Mouse (Mus musculus) myocyte (in vitro differentiated cells): Measurements from ENCODE around the gene Traf2. TPM values are rescaled to one million over a fixed set of nuclear protein-coding genes. Genes with fewer than 3 reads are reported as not detected.

ENCODE experiments used
- H3K27me3 ChIP-seq: one replicate; pipeline ENCODE4 v1.6.1; 2011; ENCODE audit not compliant: control insufficient read depth, insufficient read depth, insufficient read length
- H3K36me3 ChIP-seq: one replicate; pipeline ENCODE4 v1.6.1; 2011; ENCODE audit not compliant: control insufficient read depth, insufficient read depth
- H3K4me2 ChIP-seq: one replicate; pipeline ENCODE4 v1.6.1; 2011; ENCODE audit warnings: low read depth, control low read depth
- H3K4me3 ChIP-seq: one replicate; pipeline ENCODE4 v1.5.1; 2011; ENCODE audit warnings: mild to moderate bottlenecking, control low read depth, moderate library complexity
- H3K79me2 ChIP-seq: one replicate; pipeline ENCODE4 v1.6.1; 2011; ENCODE audit not compliant: control insufficient read depth, insufficient read depth
- H3ac ChIP-seq: one replicate; pipeline ENCODE4 v1.6.1; 2011; ENCODE audit not compliant: control insufficient read depth, insufficient read length
- CEBPB ChIP-seq: IDR thresholded peaks from 2 replicates; pipeline ENCODE4 v1.6.1; 2011; ENCODE audit warnings: mild to moderate bottlenecking, moderate library complexity; ENCODE audit not compliant: poor library complexity, insufficient read depth, severe bottlenecking
- E2F4 ChIP-seq: IDR thresholded peaks from one replicate; pipeline ENCODE4 v1.6.1; 2011; ENCODE audit warnings: mild to moderate bottlenecking, control low read depth, moderate library complexity; ENCODE audit not compliant: insufficient read depth
- MAX ChIP-seq: IDR thresholded peaks from one replicate; pipeline ENCODE4 v1.6.1; 2011; ENCODE audit warnings: low read depth, mild to moderate bottlenecking, control low read depth
- MYOD1 ChIP-seq, 3 experiments: IDR thresholded peaks; one replicate each; pipeline ENCODE4 v1.6.1; 2011; ENCODE audit warnings: control low read depth in 2 of 3, low read depth in 2 of 3, mild to moderate bottlenecking in 2 of 3, moderate library complexity in 1 of 3; ENCODE audit not compliant: insufficient read length in 2 of 3, control insufficient read depth in 1 of 3
- MYOG ChIP-seq, 3 experiments: IDR thresholded peaks; one replicate each; pipeline ENCODE4 v1.6.1; 2011; ENCODE audit warnings: control low read depth in 2 of 3, low read depth in 2 of 3, mild to moderate bottlenecking in 2 of 3; ENCODE audit not compliant: insufficient read length in 2 of 3, control insufficient read depth in 1 of 3, insufficient read depth in 1 of 3
- POLR2A ChIP-seq: IDR thresholded peaks from one replicate; pipeline ENCODE4 v1.6.1; 2011; ENCODE audit warnings: low read depth, mild to moderate bottlenecking, control low read depth, moderate library complexity; ENCODE audit not compliant: insufficient read length
- POLR2AphosphoS2 ChIP-seq: IDR thresholded peaks from one replicate; pipeline ENCODE4 v1.6.1; 2011; ENCODE audit warnings: low read depth, control low read depth; ENCODE audit not compliant: insufficient read length
- REST ChIP-seq: IDR thresholded peaks from one replicate; pipeline ENCODE4 v1.6.1; 2011; ENCODE audit warnings: mild to moderate bottlenecking, control low read depth, moderate library complexity; ENCODE audit not compliant: insufficient read depth, insufficient read length
- SRF ChIP-seq: IDR thresholded peaks from one replicate; pipeline ENCODE4 v1.6.1; 2011; ENCODE audit warnings: low read depth; ENCODE audit not compliant: control insufficient read depth, insufficient read length
- TCF12 ChIP-seq: IDR thresholded peaks from one replicate; pipeline ENCODE4 v1.6.1; 2011; ENCODE audit warnings: mild to moderate bottlenecking, control low read depth; ENCODE audit not compliant: poor library complexity, insufficient read depth, severe bottlenecking
- TCF3 ChIP-seq: IDR thresholded peaks from one replicate; pipeline ENCODE4 v1.6.1; 2011; ENCODE audit warnings: low read depth, control low read depth; ENCODE audit not compliant: insufficient read length
- USF1 ChIP-seq: IDR thresholded peaks from one replicate; pipeline ENCODE4 v1.6.1; 2011; ENCODE audit warnings: low read depth, mild to moderate bottlenecking, control low read depth, moderate library complexity
- polyA plus RNA-seq: library from polyadenylated mRNA; unstranded; fragments of >200 nt; fragmentation: generic; extraction: Trizol; gene quantifications from one replicate; pipeline ENCODE4 v1.2.1, GENCODE M21; 2012; ENCODE audit warnings: missing spikeins

The Traf2 gene
- polyA plus RNA-seq, 1 experiment: 40.4 TPM

DNA sequence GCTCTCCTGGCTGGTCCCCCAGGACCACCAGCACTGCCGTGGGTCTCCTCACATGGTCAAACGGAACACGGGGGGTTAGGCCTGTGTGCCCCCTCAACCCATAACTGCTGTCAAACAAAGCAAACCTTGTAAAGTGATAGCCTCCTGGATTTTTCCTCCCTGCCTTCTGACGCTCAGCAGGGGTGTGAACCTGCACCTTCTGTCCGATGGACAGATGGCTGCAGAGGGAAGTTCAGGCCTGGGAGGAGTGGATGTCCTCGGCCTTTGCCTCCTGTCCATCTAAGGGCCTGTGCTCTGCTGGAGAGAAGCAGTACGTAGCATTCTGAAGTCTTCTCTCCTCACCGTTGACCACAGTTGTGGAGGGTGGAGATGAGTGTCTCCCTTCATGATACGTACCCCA, 15.2 kb upstream of the Traf2 start:
- peaks cover 33% of the 10 kb centered on the region for H3K79me2 ChIP-seq
- no peak overlapping the region for H3K4me3 ChIP-seq
- TF ChIP-seq POLR2A (no peak), E2F4 (no peak), MAX (no peak), TCF12 (no peak), MYOD1 (IDR thresholded peaks at IDR 0.05; ENCODE audit: control insufficient read depth in 1 of 3, insufficient read length in 2 of 3, low read depth in 2 of 3) (no peak), CEBPB (no peak), MYOG (IDR thresholded peaks at IDR 0.05; ENCODE audit: control insufficient read depth in 1 of 3, insufficient read depth in 1 of 3, insufficient read length in 2 of 3, low read depth in 2 of 3) (no peak), TCF3 (no peak), REST (no peak), SRF (no peak), POLR2AphosphoS2 (no peak), USF1 (no peak)
- H3ac ChIP-seq: no peak overlapping the region
- peaks cover 30% of the 10 kb centered on the region for H3K36me3 ChIP-seq
- H3K27me3 ChIP-seq: no peaks in the 10 kb centered on the region
- no peak overlapping the region for H3K4me2 ChIP-seq

DNA sequence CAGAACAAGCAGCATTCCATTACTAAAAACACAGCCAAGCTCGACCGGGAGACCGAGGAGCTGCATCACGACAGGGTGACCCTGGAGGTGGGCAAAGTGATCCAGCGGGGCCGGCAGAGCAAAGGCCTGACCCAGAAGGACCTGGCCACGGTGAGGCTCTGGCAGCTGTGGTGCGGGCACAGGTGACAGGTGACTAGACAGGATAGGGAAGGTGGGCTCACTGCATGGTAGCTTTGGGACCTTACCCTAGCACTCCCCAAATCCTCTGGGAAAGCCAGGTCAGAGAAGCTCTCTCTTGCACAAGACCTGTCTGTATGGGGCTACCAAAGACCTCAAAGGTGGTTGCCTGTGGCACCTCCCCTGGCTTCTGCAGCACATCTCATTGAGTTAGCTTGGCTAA, 13.8 kb upstream of the Traf2 start:
- no peak overlapping the region for H3ac ChIP-seq
- peaks cover 30% of the 10 kb centered on the region for H3K36me3 ChIP-seq
- TF ChIP-seq SRF (no peak), TCF12 (no peak), POLR2AphosphoS2 (peak; percentile 38)
- no peak overlapping the region for H3K4me3 ChIP-seq
- peaks cover 33% of the 10 kb centered on the region for H3K79me2 ChIP-seq
- H3K4me2 ChIP-seq: no peak overlapping the region
- no peaks in the 10 kb centered on the region for H3K27me3 ChIP-seq

DNA sequence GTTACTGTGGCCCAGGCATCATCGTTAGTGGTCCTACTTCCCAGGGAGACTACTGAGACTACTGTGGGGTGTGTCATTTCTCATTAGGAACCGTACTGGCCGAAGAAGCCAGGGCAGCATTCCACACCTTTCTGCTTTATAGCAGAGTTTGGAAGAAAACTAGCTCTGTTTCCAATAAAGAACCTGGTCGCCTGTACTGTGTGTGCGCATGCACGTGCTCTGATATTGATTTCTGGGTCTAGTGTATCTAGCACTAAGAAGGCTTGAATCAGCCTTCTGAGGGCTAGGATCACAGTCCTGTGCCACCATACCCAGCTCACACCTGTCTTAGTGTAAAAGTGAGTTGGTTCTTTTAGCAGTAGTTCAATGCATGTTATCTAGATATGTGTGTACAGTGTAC, 12.0 kb upstream of the Traf2 start:
- H3K4me3 ChIP-seq: peak overlapping the region; percentile 80
- no peaks in the 10 kb centered on the region for H3K27me3 ChIP-seq
- peak overlapping the region; percentile 88 for H3K4me2 ChIP-seq
- peaks cover 33% of the 10 kb centered on the region for H3K79me2 ChIP-seq
- H3K36me3 ChIP-seq: peaks cover 28% of the 10 kb centered on the region
- no peak for TF ChIP-seq CEBPB
- no peak for TF ChIP-seq REST
- TF ChIP-seq MAX: no peak
- no peak for TF ChIP-seq TCF3
- no peak for TF ChIP-seq POLR2AphosphoS2
- TF ChIP-seq MYOD1 (IDR thresholded peaks at IDR 0.05; ENCODE audit: control insufficient read depth in 1 of 3, insufficient read length in 2 of 3, low read depth in 2 of 3): no peak
- no peak for TF ChIP-seq POLR2A
- no peak for TF ChIP-seq SRF
- no peak for TF ChIP-seq USF1
- no peak for TF ChIP-seq E2F4
- TF ChIP-seq TCF12: no peak
- TF ChIP-seq MYOG (IDR thresholded peaks at IDR 0.05; ENCODE audit: control insufficient read depth in 1 of 3, insufficient read depth in 1 of 3, insufficient read length in 2 of 3, low read depth in 2 of 3): no peak
- H3ac ChIP-seq: peak overlapping the region; percentile 29

DNA sequence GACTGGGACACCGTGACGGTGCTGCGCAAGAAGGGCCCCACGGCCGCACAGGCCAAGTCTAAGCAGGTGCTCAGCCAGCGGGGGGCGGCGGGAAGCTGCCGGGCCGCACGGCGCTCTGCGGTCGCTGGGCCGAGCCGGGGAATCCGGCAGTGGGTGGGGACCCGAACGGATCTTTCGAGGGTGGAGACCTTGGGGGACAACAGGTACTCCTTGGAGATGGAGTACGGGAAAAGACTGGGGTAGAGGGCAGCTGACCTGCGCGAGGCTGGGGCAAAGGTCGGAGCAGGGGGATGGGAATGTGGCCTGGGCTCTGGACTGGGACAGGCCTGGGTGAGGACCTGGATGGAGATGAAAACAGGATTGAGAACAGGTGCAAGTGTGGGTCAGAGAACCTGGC, 11.2 kb upstream of the Traf2 start:
- Histone ChIP-seq H3K4me3 (peak overlapping the region; percentile 80), H3K27me3 (no peaks in the 10 kb centered on the region), H3K36me3 (peaks cover 20% of the 10 kb centered on the region), H3K79me2 (peaks cover 33% of the 10 kb centered on the region), H3ac (peak overlapping the region; percentile 29), H3K4me2 (peak overlapping the region; percentile 88)
- TF ChIP-seq POLR2AphosphoS2 (no peak), TCF12 (no peak), MYOD1 (IDR thresholded peaks at IDR 0.05; ENCODE audit: control insufficient read depth in 1 of 3, insufficient read length in 2 of 3, low read depth in 2 of 3) (no peak), TCF3 (no peak), USF1 (no peak), POLR2A (no peak), SRF (no peak), E2F4 (no peak), MAX (no peak), REST (no peak), MYOG (IDR thresholded peaks at IDR 0.05; ENCODE audit: control insufficient read depth in 1 of 3, insufficient read depth in 1 of 3, insufficient read length in 2 of 3, low read depth in 2 of 3) (no peak), CEBPB (no peak)

DNA sequence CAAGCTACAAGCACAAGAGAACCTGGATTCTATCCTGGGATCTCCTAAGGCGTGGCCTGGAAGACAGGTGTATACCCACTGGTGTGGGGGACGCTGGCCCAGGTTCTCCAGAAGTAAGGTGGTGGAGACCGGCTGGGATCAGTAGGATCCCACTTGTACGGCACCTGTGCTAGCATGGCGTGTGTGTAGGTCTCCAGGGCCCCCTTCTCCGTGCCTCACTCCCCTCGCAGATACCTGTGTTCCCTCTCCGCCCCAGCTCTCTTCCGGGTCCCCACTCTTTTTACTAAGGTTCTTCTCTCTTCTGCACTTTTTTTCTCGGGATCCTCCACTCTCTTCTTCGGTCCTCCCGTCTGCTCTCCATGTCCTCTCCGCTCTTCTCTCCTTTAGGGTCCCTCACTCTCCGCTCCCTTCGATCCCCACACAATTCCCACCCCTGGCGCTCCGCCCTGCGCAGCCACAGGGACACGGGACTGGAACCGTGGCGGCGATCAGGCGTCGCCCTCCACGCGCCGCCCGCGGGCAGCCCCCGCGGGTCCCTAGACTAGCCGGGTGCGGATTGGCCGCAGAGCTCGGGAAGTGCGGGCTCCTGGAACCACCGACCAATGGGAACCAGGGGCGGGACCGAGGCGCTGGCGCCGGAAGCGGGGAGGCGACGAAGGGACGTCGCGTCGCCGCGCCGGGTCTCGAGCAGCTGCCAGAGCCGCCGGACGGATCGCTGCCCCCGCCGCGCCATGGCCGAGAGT, 10.7 kb upstream of the Traf2 start, which contains the start of gene Edf1:
Gene Edf1, plus strand, starts transcription at position 627 of the 743 bp plus-strand sequence.
- H3K4me3 ChIP-seq: peak within 1 kb of the TSS; percentile 80

More for the DNA sequence above, 10.7 kb upstream of the Traf2 start, which contains the start of gene Edf1:
- Histone ChIP-seq H3ac (peak within 1 kb of the TSS; percentile 29), H3K27me3 (no peaks in the 10 kb centered on the region), H3K79me2 (peaks cover 33% of the 10 kb centered on the region), H3K4me2 (peak within 1 kb of the TSS; percentile 93), H3K36me3 (peaks cover 16% of the 10 kb centered on the region)
- TF ChIP-seq MAX (no peak), REST (no peak), CEBPB (no peak), POLR2A (peak; percentile 91), E2F4 (no peak), MYOD1 (IDR thresholded peaks at IDR 0.05; ENCODE audit: control insufficient read depth in 1 of 3, insufficient read length in 2 of 3, low read depth in 2 of 3) (peak in 2 of 3 experiments; percentile 61 to 82), POLR2AphosphoS2 (peak; percentile 77), MYOG (IDR thresholded peaks at IDR 0.05; ENCODE audit: control insufficient read depth in 1 of 3, insufficient read depth in 1 of 3, insufficient read length in 2 of 3, low read depth in 2 of 3) (peak in 2 of 3 experiments; percentile 74 to 84), SRF (no peak)
